In genomic region chr13:57733521-57733920, GRCm38 (mm10) we compare ENCODE assay signal across 21 mouse cellular contexts.
"Had no signal": no experiment of that assay in that cellular context is flagged by ENCODE, and none has a peak within 500 bp of the region (broad histone marks: within the 10 kb centered on the region; RNA-seq: fewer than 3 reads in every experiment).

No protein-coding gene starts in this region.

- H3K9ac ChIP-seq: liver, embryonic 13.5 days; midbrain, embryonic 13.5 days; neural tube, embryonic 12.5 days had no signal

- DNase-seq: kidney, adult 2 months; kidney, postnatal 25 days; layer of hippocampus, adult 9-11 months; liver, embryonic 13.5 days; lung, adult 2 months; lung, postnatal 14 days; lung, postnatal 4 days; right cerebral cortex, adult 18-20 months; right cerebral cortex, postnatal 14 days; right cerebral cortex, postnatal 4 days; thymus, adult 2 months; thymus, postnatal 14 days; thymus, postnatal 4 days had no signal

- H3K36me3 ChIP-seq: liver, embryonic 13.5 days; midbrain, embryonic 10.5 days; midbrain, embryonic 13.5 days; neural tube, embryonic 12.5 days had no signal

- H3K4me3 ChIP-seq: layer of hippocampus, adult 2 months; liver, embryonic 13.5 days; midbrain, embryonic 10.5 days; midbrain, embryonic 13.5 days; myocyte; neural tube, embryonic 12.5 days had no signal

- H3K4me2 ChIP-seq: liver, embryonic 13.5 days; midbrain, embryonic 13.5 days; neural tube, embryonic 12.5 days had no signal

- H3K9me3 ChIP-seq: midbrain, embryonic 10.5 days; midbrain, embryonic 13.5 days; neural tube, embryonic 12.5 days had no signal

- H3K27ac ChIP-seq: kidney, postnatal 0 days; layer of hippocampus, adult 2 months; liver, embryonic 13.5 days; midbrain, embryonic 10.5 days; midbrain, embryonic 13.5 days; neural tube, embryonic 12.5 days; stomach, postnatal 0 days had no signal

- ATAC-seq: midbrain, embryonic 13.5 days; midbrain, embryonic 16.5 days had no signal

- H3K27me3 ChIP-seq: liver, embryonic 13.5 days; midbrain, embryonic 13.5 days; neural tube, embryonic 12.5 days had no signal
